Mouse (Mus musculus) spleen, postnatal 36 days (tissue): ENCODE results near the gene Snx21.

ENCODE experiments used
- DNase-seq, 2 experiments: peaks; one replicate each; pipeline ENCODE4 v3.0.0; 2022; ENCODE audit warnings: low spot score in 2 of 2, mixed read lengths in 1 of 2

The Snx21 gene

DNA sequence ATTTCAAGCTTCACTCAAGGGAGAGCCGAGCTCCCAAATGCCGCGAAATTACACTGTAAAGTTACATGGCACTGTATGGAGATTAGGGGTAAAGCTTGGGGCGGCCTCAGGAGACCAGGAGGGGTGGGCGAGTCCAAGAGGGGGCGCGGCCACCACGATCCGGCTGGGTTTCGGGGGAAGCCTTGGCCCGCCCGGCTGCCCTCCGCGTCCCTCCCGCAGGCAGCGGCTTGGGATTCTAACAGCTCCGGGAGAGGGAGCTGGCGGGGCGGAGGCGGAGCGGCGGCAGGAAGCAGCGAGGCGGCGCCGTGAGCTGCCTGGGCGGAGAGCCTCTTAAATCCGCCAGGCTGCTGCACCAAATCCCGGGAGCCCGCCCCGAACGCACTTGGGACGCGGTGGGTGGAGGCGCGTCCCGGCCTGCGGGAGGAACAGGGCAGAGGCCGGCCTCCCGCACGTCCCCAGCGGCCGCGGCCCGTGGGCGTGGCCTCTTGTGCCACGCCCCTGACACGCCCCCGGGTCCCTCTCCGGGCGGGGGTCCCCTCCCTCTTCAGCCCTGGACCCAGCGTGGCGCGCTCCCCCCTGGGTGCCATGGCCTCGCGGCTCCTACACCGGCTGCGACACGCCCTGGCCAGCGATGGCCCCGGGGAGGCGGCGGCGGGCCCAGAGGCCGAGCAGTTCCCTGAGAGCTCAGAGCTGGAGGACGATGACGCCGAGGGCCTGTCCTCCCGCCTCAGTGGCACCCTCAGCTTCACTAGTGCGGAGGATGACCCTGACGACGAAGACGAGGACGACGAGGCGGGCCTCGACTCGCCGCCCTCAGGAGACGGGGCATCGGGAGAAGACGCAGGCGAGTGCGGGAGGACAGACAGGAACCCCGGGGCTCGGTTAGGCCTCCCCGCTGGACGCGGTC, at the start of gene Snx21:
Snx21 (plus strand) TSS at position 343 of the 907 bp plus-strand sequence.
- peak; percentile 61 to 65 for DNase-seq

DNA sequence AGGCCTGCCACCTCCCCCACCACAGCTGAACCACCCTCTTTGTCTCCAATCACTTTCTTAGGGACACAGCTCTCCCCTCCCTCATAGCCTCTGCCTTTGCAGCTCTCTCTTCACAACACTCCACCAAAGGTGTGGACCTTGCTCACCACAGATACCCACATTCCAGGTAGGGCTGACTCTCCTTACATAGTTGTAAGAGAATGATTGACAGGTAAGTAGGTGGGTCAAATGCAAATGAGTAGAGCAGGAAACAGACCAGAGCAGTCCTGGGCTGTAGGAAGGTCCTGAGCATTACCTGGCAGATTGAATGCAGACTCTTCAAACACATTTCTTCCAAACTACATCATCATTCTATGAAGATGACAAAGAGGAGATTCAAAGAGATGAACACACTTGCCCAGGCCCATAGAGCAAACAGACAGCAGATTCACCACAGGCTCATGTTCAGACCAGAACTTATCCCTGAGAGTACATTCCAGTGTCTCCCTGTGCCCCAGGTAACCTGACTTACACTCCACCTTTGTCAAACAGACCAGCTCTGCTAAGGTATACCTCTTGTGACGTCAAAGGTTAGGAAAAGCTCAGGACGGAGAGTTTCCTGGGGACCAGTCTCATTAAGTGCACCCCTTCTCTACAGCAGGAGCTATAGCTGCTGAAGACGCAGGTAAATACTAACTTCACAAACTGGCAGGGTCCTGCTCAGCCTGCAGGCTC, 48.1 kb upstream of the Snx21 start:
- DNase-seq = no peak

GRCm38 (mm10) chr2:164739876-164740275, 45.7 kb upstream of the Snx21 start:
- DNase-seq = no peak

GRCm38 (mm10) chr2:164744987-164745386, 40.6 kb upstream of the Snx21 start:
- no peak for DNase-seq

- peak; percentile 90 to 93 for DNase-seq
Measured at GRCm38 (mm10) chr2:164745843-164746479, 39.7 kb upstream of the Snx21 start, which contains the start of the genes Wfdc3 and Dnttip1. Wfdc3 (minus strand) TSS chr2:164745931. Dnttip1 (plus strand) TSS chr2:164745983.

GRCm38 (mm10) chr2:164746693-164747092, 38.9 kb upstream of the Snx21 start:
- no peak for DNase-seq

DNA sequence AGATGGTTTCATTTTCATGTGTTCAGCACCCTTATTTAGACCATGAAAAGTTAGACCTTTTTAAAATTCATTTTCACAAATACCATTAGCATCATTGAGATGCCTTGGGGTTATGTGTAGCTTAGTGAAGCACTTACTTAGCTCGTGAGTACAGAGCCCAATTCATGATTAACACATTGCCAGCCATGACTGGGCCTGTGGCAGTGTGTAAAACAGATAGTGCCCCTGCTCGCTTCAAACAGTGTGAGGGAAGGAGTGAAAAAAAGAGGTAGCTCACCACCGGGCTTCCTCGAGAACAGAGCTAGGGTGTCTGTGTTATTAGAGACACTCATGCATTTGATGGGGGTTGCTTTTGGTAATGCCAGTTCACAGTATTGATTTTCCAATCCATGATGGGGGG, 37.4 kb upstream of the Snx21 start:
- DNase-seq = no peak

DNA sequence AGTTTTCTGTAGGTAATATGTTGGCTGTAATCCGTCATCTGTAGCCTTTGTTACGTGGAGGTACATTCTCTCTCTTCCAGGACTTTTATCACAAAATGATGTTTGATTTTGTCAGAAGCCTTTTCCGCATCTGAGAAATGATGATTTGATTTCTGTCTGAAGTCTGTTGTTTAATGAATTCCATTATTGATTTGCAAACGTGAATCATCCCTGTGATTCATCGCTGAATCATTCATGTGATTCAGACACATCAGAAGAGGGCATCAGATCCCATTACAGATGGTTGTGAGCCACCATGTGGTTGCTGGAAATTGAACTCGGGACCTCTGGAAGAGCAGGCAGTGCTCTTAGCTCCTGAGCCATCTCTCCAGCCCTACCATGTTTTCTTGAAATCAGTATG, 36.6 kb upstream of the Snx21 start:
- no peak for DNase-seq

DNA sequence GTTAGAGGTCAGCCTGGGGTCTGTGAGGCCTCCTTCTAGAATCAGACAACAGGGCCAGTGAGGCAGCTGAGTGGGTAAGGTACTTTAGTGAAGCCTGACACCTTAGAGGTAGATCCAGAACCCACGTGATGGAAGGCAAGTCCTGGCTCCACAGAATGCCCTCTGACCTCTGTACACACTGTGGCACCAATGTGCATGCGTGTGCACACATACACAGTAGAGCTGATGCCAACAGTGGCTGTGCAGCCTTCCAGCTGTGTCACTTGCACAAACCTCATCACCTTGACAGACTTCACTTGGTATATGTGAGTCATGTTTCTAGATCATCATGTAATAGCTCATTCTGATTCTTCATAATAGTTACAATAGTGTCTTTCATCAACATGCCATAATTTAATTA, 33.2 kb upstream of the Snx21 start:
- no peak for DNase-seq

DNA sequence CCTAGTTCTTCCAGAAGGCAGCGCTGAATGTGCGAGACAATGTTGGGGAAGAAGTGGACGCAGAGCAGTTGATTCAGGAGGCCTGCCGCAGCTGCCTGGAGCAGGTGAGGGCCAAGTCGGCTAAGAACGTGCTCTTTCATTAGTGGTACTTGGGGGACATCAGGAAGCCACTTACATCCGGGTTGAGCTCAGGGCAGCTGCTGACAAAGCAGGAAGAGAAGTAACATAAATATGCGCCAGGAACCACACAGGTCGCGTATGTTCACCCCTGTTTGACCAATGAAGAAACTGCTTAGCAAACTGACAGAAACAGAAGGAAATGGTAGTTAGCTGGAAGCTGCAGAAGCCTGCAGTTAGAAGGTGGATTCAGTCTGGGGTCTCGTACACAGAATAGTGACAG, 31.5 kb upstream of the Snx21 start:
- DNase-seq = no peak

- DNase-seq = no peak
Measured at GRCm38 (mm10) chr2:164754800-164755199, 30.8 kb upstream of the Snx21 start.

DNA sequence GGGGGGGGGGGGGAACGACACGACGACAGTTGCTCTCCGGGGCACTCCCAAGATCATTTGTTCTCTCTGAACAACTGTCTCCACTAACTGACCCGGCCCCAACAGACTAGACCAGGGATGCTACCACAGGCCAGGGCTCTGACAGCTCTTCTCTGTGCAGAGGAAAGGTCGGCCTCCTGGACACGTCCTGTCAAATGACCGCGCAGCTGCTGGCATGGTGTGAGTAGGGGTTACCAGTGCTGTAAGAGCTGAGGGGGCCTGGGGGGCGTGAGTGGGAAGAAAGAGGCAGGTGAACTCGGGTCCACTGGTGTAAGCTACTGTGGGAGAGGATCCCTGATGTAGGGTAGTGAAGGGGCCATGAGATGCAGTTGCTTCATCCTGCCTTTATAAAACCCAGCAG, 27.8 kb upstream of the Snx21 start:
- DNase-seq = no peak

DNA sequence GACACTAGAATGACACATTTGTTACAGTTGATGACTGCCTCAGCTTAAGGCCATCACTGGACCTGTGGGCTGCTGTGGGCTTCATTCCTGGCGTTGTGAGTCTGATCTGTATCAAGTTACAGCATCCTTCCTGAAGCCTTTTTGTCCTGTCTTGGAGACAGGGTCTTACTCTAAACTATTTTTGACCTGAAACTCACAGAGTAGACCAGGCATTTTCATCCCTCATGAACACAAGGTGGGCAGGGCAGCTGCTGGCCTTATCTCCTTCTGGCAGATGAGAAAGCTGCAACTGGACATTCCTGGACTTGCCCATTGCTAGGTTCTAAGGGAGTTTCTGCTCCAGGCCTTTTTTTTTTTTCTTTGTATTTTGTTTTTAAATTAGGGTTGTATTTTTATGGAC, 26.9 kb upstream of the Snx21 start:
- DNase-seq = peak; percentile 33 to 65

DNA sequence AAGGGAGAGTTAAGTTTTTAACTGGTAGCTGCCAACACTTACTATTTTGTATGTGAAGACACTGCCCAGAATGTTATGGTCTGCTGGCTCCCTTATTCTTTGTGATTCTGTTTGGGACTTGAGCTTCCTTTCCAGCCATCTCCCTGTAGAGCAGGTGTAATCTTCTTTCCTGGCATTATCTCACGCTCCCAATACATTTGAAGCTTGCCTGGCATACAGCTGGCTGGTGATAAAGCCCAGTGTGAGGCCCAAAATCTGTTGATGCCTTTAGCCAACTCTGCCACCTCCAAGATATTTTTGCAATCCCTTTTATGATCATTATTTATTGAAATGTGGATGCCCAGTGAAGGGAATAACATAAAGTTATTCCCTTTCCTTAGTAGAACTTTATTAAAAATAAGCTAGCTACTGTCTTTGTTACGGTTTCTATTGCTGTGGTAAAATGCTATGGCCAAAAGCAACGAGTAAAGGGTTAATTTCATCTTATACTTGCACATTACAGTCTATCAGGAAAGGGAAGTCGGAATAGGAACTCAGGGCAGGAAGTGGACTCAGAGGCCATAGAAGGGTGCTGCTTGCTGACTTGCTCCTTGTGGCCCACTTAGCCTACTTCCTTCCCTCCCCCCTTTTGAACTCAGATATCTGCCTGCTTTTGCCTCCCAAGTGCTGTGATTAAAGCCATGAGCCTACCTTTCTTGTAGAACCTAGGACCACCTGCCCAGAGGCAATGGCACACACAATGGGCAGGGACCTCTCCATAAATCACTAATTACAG, 25.4 kb upstream of the Snx21 start:
- DNase-seq = peak; percentile 40 to 71

DNA sequence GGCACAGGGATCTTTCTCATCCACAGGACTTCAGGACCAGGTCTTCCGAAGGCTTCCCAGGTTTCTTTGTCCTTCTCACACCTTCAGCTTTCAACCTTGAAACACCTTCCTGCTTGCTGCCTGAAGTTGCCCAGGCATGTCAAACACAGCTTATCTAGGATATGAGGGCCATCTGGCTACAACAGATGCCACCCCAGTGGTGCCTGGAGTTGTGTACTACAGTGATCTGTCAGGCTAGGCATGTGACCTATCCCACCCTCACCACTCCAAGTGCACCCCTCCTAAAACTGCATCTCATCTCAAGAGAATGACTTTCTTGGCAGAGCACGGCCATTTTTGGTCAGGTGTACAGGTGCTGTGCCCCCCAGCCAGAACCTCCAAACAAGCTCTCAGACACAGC, 24.1 kb upstream of the Snx21 start:
- DNase-seq = peak; percentile 52 to 70

DNA sequence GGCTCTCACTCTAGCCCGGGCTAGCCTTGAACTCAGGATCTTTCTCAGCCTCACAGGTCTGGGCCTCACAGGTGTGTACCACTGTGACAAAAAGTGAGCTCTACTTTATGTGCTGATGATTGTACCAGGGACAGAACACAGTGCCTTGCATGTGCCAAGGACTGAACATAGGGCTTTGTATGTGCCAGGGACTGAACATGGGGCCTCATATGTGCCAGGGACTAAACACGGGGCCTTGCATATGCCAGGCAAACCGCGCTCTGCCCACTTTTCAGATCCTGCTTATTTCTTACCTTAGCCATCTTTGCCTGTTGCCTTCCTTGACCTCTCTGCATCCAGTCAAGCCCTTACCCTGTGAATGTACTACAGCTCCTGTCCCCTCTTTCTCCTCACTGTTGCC, 23.7 kb upstream of the Snx21 start:
- DNase-seq = no peak

- no peak for DNase-seq
Measured at GRCm38 (mm10) chr2:164762593-164762992, 23.0 kb upstream of the Snx21 start.

- no peak for DNase-seq
Measured at GRCm38 (mm10) chr2:164765841-164766240, 19.8 kb upstream of the Snx21 start.

DNA sequence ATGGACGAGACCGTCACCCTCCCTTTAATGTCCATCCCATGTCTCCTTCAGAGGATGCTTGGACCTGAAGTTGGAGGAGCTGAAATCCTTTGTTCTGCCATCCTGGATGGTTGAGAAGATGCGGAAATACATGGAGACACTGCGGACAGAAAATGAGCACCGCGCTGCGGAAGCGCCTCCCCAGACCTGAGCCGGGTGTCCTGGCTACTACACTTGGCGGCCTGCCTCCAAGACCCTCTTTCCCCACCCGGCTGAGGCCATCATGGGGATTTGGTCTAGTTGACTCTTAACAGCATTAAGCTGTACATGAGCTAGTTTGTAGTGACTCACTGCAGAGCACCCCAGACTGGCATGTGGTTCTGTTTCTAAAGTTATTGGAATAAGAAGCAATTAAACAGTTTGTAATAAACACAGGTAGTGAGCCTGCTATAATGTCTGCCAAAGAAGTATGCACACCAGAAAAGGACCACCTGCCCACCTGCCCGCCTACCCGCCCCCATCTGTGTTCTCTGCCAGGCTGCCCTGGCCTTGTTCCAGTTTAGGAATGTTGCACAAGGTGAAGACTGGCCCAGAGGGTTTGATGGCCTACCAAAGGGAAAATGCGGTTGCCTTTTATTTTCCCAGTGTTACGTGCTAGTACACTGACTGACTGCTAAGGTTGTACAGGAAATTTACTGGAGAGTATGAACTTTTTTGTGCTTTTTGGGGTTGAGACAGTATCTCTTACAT, 17.6 kb upstream of the Snx21 start:
- no peak for DNase-seq

DNA sequence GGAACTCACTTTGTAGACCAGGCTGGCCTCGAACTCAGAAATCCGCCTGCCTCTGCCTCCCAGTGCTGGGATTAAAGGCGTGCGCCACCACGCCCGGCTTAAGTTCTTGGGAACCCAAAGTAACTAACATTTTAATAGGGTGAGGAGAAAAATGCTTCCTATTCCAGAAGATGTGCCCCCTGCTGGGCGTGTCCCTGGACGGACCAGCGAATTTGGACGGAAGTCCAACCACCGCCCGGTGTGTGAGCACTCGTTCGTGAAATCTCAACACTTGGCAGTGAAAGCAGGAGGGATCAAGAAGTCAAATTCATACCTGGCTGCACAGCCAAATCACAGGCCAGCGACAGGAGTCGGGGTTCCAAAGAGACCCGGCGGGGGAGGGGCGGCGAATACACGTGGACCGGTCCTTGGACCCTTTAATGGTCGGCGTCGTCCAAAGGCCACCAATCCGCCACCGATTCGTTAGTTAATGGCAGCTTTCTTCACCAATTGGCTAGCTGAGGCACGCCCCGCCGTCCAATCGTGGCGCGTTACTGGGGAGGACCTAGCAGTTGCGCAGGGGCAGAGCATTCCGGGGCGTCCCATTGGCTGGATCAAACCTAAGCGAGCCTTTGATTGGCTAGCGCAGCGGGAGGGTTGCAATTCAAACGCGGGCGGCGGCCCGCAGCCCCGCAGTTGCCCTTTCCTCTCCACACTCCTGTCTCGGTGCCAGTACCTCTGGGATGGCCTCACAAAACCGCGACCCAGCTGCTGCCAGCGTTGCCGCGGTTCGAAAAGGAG, 16.2 kb upstream of the Snx21 start, which contains the start of gene Ube2c:
Ube2c (plus strand) TSS at position 641 of the 780 bp plus-strand sequence.
- DNase-seq = peak; percentile 98
